Mouse (Mus musculus) ES-Bruce4 (cell line): ENCODE measurements around the gene Prkg1.

ENCODE experiments used
- CTCF ChIP-seq: IDR thresholded peaks from one replicate; pipeline ENCODE4 v1.8.1; 2011; ENCODE audit warnings: low read depth, low read length
- POLR2A ChIP-seq: IDR thresholded peaks from one replicate; pipeline ENCODE4 v1.8.1; 2011; ENCODE audit warnings: low read length; ENCODE audit not compliant: insufficient read depth

DNA sequence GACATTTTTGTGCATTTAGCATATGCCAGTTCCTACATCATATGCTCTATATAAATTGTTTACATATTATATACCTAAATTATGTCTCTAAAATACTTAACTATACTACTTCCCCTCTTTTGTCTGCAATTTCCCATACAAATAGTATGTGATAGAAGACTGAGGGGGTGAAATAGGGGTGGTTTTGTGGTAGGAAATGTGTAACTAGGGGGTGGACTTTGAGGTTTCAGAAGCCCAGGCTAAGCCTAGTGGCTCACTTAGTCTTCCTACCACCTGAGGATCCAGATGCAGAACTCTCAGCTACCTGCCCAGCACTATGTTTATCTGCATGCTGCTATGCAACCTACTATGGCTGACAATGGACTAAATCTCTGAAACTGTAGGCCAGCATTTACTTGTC, 1020.4 kb downstream of the Prkg1 start:
- TF ChIP-seq CTCF (no peak), POLR2A (no peak)
